Mouse (Mus musculus) brown adipose tissue, adult 24 weeks (tissue): ENCODE measurements around the gene Stac2. TPM values are rescaled to one million over a fixed set of nuclear protein-coding genes. Genes with fewer than 3 reads are reported as not detected.
A peak's percentile ranks its signal among the peaks of the same experiment; 100 is the strongest.

ENCODE experiments used
- H3K27ac ChIP-seq: fragments of 200-500 bp; replicated peaks from 2 replicates; pipeline ENCODE4 v1.5.1; 2012; ENCODE audit warnings: low read depth, mild to moderate bottlenecking, low read length
- H3K4me1 ChIP-seq: fragments of 200-500 bp; 2 replicates; pipeline ENCODE4 v1.6.1; 2012; ENCODE audit warnings: low read length, mixed read lengths; ENCODE audit not compliant: control insufficient read depth, insufficient read depth, insufficient read length
- H3K4me3 ChIP-seq: fragments of 200-500 bp; 2 replicates; pipeline ENCODE4 v1.5.1; 2012; ENCODE audit warnings: low read depth, mild to moderate bottlenecking, low read length, moderate library complexity; ENCODE audit not compliant: insufficient read depth
- polyA plus RNA-seq: library from polyadenylated mRNA; stranded (reverse); fragments of >200 nt; gene quantifications from 2 replicates; pipeline ENCODE4 v1.2.4, GENCODE M21; 2012; ENCODE audit not compliant: missing spikeins, insufficient read depth, insufficient read length

The Stac2 gene
- 0.44 TPM in 1 of 2 replicates, not detected in the other for polyA plus RNA-seq

DNA sequence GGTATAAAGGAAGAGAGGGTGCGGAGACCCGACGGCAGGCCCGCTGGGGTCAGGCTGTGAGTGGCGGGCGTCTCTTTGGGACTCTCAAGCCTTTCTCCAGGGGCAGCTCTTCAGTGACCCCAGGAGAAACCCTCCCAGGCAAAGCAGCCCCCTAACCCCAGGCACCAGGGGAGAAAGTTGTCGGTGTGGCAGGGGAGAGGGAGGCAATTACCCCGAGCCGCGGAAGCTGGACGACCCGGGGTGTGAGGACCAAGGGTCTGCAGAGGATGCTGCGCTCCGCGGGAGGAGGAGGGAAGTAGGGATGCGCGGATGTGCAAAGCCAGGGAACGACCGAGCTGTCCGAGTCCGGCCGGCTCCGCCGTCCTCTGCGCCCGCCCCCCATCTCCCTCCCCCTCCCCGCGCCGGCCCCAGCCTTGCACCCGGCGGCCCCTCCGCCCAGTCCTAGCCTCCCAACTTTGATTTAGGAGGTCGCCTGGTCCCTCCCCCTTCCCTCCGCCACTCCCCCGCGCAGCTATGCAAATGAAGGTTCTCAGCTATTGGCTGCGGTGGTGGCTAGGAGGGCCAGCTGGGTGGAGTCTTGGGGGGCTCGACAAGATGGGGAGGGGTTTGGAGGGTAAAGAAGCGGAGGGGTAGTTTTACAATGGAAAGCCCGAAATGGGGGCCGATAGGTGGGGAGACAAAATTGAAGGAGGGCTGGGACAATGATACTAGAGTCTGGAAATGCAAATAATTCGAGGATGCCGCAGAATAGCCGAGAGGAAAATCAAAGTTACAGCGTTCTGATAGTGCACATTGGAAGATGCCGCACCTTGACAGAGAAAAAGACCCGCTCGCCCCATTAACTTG lies at the start of gene Stac2:
Stac2 (minus strand) TSS at position 474 of the 846 bp plus-strand sequence.
- peak within 1 kb of the TSS; percentile 54 for H3K4me3 ChIP-seq
- no peak within 1 kb of the TSS for H3K27ac ChIP-seq
- no peaks in the 10 kb centered on the region; the same call in 1 of the 2 replicates for H3K4me1 ChIP-seq

DNA sequence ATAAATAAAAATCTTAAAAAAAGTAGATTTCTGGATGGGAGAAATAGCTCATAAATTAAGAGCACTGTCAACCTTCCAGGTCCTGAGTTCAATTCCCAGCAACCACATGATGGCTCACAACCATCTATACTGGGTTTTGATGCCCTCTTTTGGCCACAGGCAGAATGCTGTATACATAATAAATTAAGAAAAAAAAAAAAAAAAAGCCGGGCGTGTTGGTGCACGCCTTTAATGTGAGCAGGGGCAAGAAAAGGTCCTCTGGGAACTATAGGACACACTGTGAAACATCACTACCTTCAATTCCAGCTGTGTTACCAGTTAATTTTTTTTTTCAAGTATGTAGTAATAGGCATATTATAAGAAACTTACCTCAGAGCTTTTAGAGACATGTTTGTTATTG lies 48.1 kb upstream of the Stac2 start:
- Histone ChIP-seq H3K4me3 (no peak overlapping the region), H3K27ac (no peak overlapping the region), H3K4me1 (no peaks in the 10 kb centered on the region)

DNA sequence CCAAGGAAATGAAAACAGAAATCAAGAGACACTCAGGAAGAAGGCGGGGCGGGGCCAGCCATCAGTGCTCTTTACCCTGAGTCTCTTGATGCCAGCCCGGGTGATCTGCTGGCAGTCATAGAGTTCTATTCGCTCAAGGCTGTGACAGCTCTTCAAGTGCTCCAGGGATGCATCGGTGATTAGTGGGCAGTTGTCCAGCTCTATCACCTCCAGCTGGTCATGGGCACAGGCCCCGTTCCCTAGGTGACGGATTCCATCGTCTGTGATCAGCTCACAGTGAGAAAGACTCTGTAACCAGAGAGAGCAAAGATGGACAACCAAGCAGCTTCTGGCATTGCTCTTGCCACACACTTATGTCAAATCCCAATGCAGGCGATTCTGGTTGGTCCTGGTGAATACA lies 37.3 kb upstream of the Stac2 start:
- Histone ChIP-seq H3K27ac (no peak overlapping the region), H3K4me3 (no peak overlapping the region), H3K4me1 (no peaks in the 10 kb centered on the region)

DNA sequence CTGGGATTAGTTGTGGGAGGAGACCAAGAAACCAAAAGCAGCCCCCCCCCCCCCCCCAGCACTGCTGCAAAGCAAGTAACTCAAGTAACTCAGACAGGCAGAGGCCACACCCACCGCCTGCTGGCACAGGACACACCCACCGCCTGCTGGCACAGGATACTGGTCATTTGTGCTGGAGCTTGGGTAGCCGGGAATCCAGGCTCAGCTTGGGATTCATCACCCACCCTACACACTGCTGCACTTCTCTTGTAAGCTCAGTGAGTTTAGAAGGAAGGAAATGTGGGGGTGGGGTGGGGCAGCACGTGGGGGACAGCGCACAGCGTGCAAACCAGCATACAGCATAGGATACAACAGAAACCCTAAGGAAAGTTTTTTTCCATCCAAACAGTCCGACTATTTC lies 35.0 kb upstream of the Stac2 start:
- H3K4me3 ChIP-seq, result no peak overlapping the region
- H3K27ac ChIP-seq, result no peak overlapping the region
- H3K4me1 ChIP-seq, result no peaks in the 10 kb centered on the region

DNA sequence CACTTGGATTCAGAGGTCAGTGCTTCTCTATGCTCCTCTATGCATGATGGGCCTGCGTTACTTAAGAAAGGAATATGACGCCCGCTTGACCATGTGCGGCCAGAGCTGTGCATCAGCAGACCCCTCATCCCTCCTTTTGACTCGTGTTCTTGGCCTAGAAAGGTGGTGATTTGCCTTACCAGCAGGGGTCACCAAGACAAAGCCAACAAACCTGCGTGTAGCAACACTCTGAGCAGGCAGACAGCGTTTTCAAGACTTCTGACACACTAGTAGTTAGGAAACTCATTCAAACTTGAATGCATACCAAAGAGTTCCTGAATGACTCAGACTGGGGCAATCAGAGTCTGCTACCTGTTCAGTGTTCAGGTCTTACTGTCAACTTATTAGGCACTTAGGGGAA lies 33.3 kb upstream of the Stac2 start:
- H3K4me3 ChIP-seq, result no peak overlapping the region

DNA sequence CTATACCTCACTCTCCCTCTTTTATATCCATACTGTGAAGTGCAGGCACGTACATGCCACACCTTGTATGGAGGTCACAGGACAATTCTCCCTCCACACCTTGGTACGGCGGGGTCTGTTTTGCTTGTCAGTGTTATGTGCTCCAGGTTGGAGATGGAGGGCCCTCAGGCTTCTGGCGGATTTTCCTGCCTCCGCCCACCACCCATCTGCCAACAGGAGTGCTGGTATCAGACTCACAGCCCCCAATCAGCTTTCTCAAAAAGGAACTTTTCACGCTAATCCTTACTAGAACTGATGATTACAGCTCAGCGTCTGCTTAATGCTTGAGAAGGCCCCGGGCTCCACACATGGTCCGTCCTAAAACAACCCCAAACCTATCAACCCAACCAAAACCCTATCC lies 32.9 kb upstream of the Stac2 start:
- Histone ChIP-seq H3K27ac (no peak overlapping the region), H3K4me1 (no peaks in the 10 kb centered on the region), H3K4me3 (no peak overlapping the region)

More for the DNA sequence above, 33.3 kb upstream of the Stac2 start:
- H3K4me1 ChIP-seq, result no peaks in the 10 kb centered on the region
- H3K27ac ChIP-seq, result no peak overlapping the region

DNA sequence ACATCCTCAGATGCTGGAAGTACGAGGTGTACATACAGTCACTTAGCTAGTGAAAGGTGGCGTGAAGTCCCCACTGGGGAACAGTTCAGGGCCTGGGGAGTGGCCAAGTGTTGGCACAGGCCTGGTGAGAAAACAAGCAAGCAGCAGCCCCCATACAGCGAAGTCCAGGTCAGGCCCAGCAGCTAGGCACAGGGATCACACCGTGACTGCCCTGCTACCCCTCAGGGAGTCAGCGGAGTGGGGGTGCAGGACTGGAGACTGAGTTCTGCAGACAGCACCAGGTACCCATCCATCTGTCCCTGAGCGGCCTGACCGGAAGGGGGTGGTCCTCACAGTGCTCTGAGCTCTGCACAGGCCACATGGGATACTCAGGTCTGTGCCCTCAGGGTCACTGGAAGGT lies 29.5 kb upstream of the Stac2 start:
- H3K4me1 ChIP-seq, result no peaks in the 10 kb centered on the region
- H3K27ac ChIP-seq, result no peak overlapping the region
- H3K4me3 ChIP-seq, result no peak overlapping the region

DNA sequence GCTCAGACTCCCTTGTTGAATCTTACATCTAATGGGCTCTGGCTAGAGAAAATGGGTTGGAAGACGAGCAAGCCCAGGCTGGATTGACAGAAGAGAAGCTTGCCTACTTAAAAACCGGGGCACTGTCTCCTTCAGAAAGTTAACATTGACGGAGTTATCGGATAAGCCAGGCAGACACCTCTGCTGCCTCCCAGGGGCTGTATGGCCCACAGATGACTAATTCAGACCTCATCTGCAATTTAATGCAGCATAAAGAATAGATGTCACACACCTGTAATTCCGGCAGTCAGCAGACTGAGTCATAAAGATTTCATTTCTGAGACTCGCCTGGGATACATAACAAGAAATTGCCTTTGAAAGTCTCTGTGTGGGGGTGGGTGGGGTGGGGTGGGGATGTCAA lies 27.2 kb upstream of the Stac2 start:
- Histone ChIP-seq H3K4me1 (no peaks in the 10 kb centered on the region), H3K4me3 (no peak overlapping the region), H3K27ac (no peak overlapping the region)

DNA sequence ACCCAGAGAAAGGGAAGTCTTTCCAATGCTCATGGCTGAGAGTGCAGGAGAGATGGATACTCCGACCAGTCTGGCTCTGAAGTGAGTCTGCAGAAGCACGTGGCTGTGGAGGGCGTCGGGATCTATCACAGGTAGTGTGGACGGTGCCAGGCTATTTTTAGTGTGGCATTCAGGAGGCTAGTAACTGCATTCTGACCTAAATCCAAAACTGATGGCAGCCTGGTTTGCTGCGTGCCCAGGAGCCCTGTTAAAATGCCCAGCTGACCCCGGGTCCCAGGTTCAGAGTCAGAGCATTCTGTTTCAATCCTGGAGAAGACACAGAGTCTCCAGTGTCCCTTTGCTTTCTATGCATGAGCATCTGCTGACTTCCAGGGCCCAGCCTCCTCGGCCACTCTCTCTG lies 23.8 kb upstream of the Stac2 start:
- Histone ChIP-seq H3K4me3 (no peak overlapping the region), H3K4me1 (no peaks in the 10 kb centered on the region), H3K27ac (no peak overlapping the region)

DNA sequence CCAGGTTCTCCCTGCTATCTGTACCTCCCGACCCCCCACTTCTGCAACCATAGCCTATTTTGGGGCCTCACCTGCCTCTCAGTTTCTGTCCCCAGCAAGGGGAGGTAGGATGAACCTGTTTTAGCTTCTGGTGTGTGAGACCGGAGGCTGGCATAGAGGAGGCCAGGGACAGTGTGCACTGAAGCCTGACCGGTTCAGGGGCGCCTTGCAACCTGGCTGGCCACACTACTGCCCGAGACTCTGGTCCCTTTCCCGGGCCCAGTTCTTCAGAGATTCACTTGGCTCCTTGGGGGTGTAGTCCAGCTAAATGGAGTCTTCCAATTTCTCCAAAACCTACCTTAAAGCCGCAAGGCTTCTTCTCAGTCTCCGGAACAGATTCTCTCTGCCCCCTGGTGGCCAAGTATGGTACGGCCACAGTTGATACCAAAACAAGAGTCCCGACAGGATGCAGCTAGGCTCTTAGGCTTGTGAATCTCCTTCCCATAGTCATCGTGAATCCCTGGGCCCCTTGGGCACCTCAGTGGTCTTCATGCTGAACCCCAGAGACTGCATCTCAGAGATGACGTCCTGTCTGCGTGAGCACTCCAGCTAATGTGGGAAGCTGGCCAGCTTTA lies 22.0 kb upstream of the Stac2 start:
- no peak overlapping the region for H3K4me3 ChIP-seq
- H3K27ac ChIP-seq, result no peak overlapping the region
- H3K4me1 ChIP-seq, result no peaks in the 10 kb centered on the region

DNA sequence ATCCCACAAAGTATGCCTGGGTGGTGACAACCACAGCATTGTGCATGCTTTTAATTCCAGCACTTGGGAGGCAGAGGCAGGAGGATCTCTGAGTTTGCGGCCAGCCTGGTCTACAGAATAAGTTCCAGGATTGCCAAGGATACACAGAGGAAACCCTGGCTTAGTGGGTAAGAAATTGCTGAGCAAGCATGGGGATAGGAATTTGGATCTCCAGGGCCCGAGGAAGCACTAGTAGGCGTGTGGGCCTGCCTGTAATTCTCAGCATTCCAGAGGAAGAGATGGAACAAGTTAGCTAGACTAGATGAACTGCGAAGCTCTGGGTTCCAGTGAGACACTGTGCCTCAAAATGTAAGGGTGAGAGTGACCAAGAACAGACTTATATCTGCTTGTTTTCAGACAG lies 20.2 kb upstream of the Stac2 start:
- Histone ChIP-seq H3K27ac (no peak overlapping the region), H3K4me3 (no peak overlapping the region), H3K4me1 (no peaks in the 10 kb centered on the region)

DNA sequence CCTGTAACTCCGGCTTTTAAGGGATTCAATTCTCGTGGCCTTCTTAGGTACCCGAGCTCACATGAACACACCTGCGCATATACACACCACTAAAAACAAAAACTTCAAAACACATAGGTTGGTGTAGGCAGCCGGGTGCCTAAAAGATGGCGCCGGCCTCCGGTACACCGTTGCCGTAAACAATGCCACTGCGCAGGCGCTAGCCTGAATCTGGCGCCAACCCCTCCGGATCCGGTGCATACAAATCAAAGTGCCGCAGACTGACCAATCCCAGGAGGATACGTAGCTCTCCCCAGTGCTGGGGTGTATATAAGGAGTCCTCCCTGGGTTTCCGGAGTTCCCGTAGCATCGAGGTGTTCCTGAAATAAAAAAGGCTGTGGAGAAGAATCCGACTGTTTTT lies 14.0 kb upstream of the Stac2 start:
- no peaks in the 10 kb centered on the region; the same call in 1 of the 2 replicates for H3K4me1 ChIP-seq
- H3K27ac ChIP-seq, result no peak overlapping the region
- H3K4me3 ChIP-seq, result no peak overlapping the region

DNA sequence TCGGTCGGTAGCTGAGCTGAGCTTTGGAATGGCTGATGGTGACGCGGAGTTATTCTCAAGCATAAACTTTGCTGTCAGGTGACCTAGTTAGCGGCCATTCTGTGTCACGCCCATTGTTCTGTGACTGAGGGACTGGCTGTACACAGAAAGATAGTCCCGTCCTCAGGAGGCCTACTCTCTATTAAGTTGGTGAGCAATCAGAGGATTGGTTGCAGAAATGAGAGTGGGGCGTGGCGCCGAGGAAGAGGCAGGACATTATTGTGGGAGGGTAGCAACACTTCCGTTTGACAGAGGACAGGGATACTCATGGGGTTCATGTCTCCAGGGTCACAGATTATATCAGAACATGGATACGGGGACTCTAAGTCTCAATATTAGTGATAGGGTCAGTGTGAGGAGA lies 12.9 kb upstream of the Stac2 start:
- Histone ChIP-seq H3K27ac (no peak overlapping the region), H3K4me3 (no peak overlapping the region), H3K4me1 (no peaks in the 10 kb centered on the region; the same call in 1 of the 2 replicates)

DNA sequence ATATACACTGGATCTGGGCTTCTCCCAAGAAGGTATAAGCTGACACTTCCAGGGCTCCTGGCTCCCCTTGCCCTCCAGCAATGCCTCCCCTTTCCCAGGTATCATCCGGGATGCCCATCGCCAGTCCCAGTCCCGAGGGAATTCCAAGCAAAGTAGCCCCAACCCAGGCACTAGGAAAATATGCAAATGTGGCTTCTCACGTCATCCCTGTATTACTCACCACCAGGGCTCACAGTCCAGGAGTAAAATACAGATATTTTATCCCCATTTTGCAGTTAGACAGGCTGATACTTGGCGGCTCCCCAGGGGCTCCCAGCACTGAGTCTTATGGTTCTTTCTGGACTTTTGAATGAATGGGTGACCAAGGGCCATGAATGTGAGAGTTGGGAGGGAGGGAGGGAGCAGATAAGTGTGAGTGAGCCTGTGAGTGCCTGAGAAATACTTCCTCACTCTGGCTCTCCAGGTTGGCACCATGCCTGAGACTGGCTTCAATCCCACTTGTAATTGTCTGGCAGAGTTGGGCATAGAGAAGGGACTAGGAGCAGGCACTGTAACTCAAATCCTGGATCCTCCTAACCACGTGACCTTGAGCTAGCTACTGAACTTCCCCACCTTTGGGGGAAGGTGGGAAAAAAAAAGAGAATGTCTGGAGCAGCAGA lies 8.8 kb upstream of the Stac2 start:
- Histone ChIP-seq H3K27ac (no peak overlapping the region), H3K4me3 (no peak overlapping the region), H3K4me1 (no peaks in the 10 kb centered on the region; the same call in 1 of the 2 replicates)

DNA sequence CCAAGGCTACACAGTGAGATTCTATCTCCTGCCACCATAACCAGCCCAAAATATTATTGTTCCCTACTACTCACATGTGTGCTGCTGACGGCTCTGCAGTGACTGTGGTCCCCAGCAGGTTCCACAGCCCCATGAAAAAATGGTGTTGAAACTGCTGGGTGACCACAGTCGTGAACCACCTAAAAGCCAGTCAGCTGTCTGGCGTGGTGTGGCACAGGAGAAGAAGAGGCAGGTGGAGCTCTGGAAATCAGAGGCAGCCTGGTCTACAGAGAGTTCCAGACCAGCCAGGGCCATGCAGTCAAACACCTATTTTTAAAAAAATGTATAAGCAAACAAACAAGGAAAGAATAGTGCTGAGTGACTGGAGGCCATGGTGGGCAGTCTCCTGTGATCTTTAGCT lies 8.2 kb upstream of the Stac2 start:
- H3K4me1 ChIP-seq, result no peaks in the 10 kb centered on the region; the same call in 1 of the 2 replicates
- no peak overlapping the region for H3K27ac ChIP-seq
- no peak overlapping the region for H3K4me3 ChIP-seq
